Mouse (Mus musculus) olfactory bulb, adult 2 months (tissue): ENCODE data around the gene Frmd4b.

Experiments used
- CTCF ChIP-seq: fragments of 200-500 bp; IDR thresholded peaks from 2 replicates; pipeline ENCODE4 v1.5.1; 2012; ENCODE audit warnings: low read depth, mild to moderate bottlenecking, low read length, moderate library complexity; ENCODE audit not compliant: insufficient read depth
- POLR2A ChIP-seq: fragments of 200-500 bp; IDR thresholded peaks from 2 replicates; pipeline ENCODE4 v1.6.1; 2012; ENCODE audit warnings: mild to moderate bottlenecking, low read depth, low read length, moderate library complexity; ENCODE audit not compliant: insufficient read depth

DNA sequence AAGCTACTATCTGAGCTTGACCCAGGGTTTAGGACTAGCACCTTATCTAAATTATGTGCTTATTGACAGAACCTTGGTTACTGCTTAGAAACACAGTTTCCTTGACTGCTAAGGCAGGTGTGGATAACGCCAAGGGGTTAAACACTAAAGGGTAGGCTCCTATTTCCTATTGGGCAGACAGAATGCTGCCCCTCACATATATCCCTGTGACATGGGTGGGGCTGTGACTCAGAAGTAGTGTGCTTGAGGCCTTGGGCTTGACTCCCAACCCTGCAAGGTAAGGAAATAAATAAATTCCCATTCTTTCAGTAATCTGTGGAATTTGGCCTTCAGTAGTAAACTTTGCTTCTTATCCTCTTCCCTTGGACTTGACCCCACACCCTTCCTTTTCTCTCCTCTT lies 275.7 kb downstream of the Frmd4b start:
- TF ChIP-seq CTCF: no peak
- no peak for TF ChIP-seq POLR2A
